Mouse (Mus musculus) C2C12 (cell line): Measurements from ENCODE around the gene Pdzk1ip1. TPM values are rescaled to one million over a fixed set of nuclear protein-coding genes. Genes with fewer than 3 reads are reported as not detected.

Source experiments
- H3K27me3 ChIP-seq: one replicate; pipeline ENCODE4 v1.6.1; 2011; ENCODE audit not compliant: control insufficient read depth, insufficient read depth, insufficient read length
- H3K36me3 ChIP-seq: one replicate; pipeline ENCODE4 v1.6.1; 2011; ENCODE audit not compliant: control insufficient read depth, insufficient read depth
- H3K4me3 ChIP-seq: one replicate; pipeline ENCODE4 v1.5.1; 2011; ENCODE audit warnings: mild to moderate bottlenecking, control low read depth; ENCODE audit not compliant: poor library complexity, insufficient read depth, severe bottlenecking
- H3K79me2 ChIP-seq: one replicate; pipeline ENCODE4 v1.6.1; 2011; ENCODE audit not compliant: control insufficient read depth, insufficient read depth
- H3K79me3 ChIP-seq: one replicate; pipeline ENCODE4 v1.6.1; 2011; ENCODE audit warnings: low read depth, control low read depth
- H3ac ChIP-seq: one replicate; pipeline ENCODE3; 2011; ENCODE audit warnings: low read depth; ENCODE audit not compliant: control insufficient read depth, insufficient read length
- CEBPB ChIP-seq: IDR thresholded peaks from one replicate; pipeline ENCODE4 v1.6.1; 2011; ENCODE audit warnings: low read depth, mild to moderate bottlenecking, control low read depth, moderate library complexity
- CTCF ChIP-seq: IDR thresholded peaks from one replicate; pipeline ENCODE4 v1.5.1; 2011; ENCODE audit not compliant: control insufficient read depth, insufficient read depth, insufficient read length
- FOSL1 ChIP-seq: IDR thresholded peaks from one replicate; pipeline ENCODE4 v1.8.0; 2011; ENCODE audit warnings: mild to moderate bottlenecking, low read length; ENCODE audit not compliant: poor library complexity, insufficient read depth, severe bottlenecking
- MAX ChIP-seq: IDR thresholded peaks from one replicate; pipeline ENCODE4 v1.6.1; 2011; ENCODE audit warnings: mild to moderate bottlenecking, control low read depth
- MYOD1 ChIP-seq: IDR thresholded peaks from one replicate; pipeline ENCODE4 v1.6.1; 2011; ENCODE audit warnings: low read depth; ENCODE audit not compliant: control insufficient read depth, insufficient read length
- MYOG ChIP-seq: IDR thresholded peaks from one replicate; pipeline ENCODE4 v1.6.1; 2011; ENCODE audit not compliant: control insufficient read depth, insufficient read length; ENCODE audit errors: extremely low read depth
- USF1 ChIP-seq: IDR thresholded peaks from one replicate; pipeline ENCODE4 v1.6.1; 2011; ENCODE audit warnings: low read depth, mild to moderate bottlenecking, control low read depth, moderate library complexity
- polyA plus RNA-seq: library from polyadenylated mRNA; unstranded; fragments of >200 nt; fragmentation: generic; extraction: Trizol; gene quantifications from one replicate; pipeline ENCODE4 v1.2.1, GENCODE M21; 2012; ENCODE audit warnings: missing spikeins

Pdzk1ip1 gene
- polyA plus RNA-seq, 1 experiment, result not detected

DNA sequence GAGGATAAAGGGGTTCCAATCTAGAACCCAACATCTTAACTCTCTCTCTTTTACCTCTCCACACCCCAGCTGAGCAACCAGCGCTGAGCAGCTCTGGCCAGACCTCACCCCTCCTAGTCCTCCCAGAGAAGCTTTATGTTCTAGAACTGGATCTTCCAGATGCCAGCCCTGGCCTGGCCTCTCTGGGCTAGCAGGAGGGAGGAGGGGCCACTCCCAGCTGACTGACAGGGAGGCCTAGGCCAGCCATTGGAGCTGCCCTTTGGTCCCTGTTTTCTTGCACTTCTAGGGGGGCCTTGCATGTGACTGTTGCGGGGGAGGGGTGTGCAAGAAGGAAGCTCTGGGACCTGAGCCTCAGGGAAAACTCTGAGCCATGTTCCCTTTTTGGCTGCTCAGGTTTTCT, 2.1 kb downstream of the Pdzk1ip1 start:
- Histone ChIP-seq H3K36me3 (no peaks in the 10 kb centered on the region), H3K79me3 (no peaks in the 10 kb centered on the region), H3K4me3 (no peak overlapping the region), H3K27me3 (peaks cover 27% of the 10 kb centered on the region), H3K79me2 (no peaks in the 10 kb centered on the region), H3ac (no peak overlapping the region)
- TF ChIP-seq USF1 (no peak), FOSL1 (no peak), CEBPB (no peak), MYOG (no peak), MYOD1 (no peak), MAX (no peak), CTCF (no peak)

DNA sequence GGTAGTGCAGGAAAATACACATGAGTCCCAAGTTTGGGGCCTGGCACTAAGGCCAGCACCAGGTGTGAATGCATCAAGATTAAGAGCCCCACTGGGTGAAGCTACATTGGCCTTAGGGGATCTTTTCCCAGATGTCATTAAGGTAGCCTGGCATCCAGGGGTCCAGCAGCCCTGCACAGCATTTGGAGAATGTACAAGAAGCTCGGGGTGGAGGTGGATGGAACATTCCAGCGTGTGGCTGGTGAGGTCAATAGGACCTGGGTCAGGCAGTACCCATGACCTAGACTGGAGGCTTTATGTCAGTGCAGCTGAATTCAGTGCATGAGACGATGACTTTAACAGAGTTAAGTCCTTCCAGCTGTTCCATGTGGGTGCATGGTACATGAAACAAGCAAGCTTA, 3.3 kb downstream of the Pdzk1ip1 start:
- TF ChIP-seq MYOG, result no peak
- no peak for TF ChIP-seq MYOD1
- TF ChIP-seq CEBPB, result no peak
- no peak for TF ChIP-seq MAX
- H3ac ChIP-seq, result no peak overlapping the region
- H3K36me3 ChIP-seq, result no peaks in the 10 kb centered on the region
- H3K79me2 ChIP-seq, result no peaks in the 10 kb centered on the region
- no peaks in the 10 kb centered on the region for H3K79me3 ChIP-seq
- H3K27me3 ChIP-seq, result peaks cover 27% of the 10 kb centered on the region
- H3K4me3 ChIP-seq, result no peak overlapping the region

DNA sequence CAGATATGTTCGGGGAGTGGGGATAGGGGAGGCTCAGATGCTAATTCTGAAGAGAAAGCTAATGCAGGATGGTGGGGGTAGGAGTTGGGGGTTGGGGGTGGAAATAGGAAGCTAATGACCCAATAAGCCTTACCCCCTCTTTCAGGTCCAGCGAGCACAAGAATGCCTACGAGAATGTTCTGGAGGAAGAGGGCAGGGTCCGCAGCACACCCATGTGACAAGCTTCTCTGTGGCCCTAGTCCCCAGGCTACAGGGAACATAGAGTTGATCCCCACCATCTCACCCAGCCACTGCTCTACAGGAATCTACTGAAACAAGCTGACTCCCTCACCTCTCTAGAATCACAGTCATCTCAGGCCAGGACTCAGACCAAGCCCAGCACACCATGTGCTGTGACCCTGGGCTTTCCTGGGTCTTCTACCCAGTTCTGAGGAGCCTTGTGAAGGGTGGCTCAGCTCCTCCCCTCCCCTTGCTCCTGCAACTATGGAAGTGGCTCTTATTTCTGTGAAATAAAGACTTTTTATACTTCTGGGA, 4.9 kb downstream of the Pdzk1ip1 start:
- Histone ChIP-seq H3K79me3 (no peaks in the 10 kb centered on the region), H3K79me2 (no peaks in the 10 kb centered on the region), H3K27me3 (peaks cover 12% of the 10 kb centered on the region), H3K4me3 (no peak overlapping the region), H3K36me3 (no peaks in the 10 kb centered on the region), H3ac (no peak overlapping the region)
- TF ChIP-seq CTCF (no peak), MAX (no peak), FOSL1 (no peak), USF1 (no peak), CEBPB (no peak), MYOD1 (no peak), MYOG (no peak)

DNA sequence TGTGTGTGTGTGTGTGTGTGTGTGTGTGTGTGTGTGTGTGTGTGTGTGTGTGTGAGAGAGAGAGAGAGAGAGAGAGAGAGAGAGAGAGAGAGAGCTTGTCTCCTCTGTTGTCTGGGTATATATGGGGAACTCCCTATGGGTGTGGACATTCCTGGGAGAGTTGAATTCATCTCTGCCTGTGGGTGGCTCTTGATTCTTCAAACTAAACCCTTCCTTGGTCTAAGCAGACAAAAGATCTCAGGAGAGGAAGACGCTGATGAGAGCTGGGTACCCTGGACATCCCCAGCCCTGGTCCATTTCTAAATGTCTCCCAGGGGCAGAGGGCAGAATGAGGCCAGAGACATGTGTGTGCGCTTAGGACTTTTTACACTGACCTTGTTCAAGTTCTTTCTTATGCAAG, 5.5 kb downstream of the Pdzk1ip1 start:
- Histone ChIP-seq H3K79me3 (no peaks in the 10 kb centered on the region), H3ac (no peak overlapping the region), H3K4me3 (no peak overlapping the region), H3K36me3 (no peaks in the 10 kb centered on the region), H3K27me3 (peaks cover 5% of the 10 kb centered on the region), H3K79me2 (no peaks in the 10 kb centered on the region)
- TF ChIP-seq FOSL1 (no peak), MAX (no peak), CTCF (no peak), CEBPB (no peak), USF1 (no peak), MYOG (no peak), MYOD1 (no peak)

DNA sequence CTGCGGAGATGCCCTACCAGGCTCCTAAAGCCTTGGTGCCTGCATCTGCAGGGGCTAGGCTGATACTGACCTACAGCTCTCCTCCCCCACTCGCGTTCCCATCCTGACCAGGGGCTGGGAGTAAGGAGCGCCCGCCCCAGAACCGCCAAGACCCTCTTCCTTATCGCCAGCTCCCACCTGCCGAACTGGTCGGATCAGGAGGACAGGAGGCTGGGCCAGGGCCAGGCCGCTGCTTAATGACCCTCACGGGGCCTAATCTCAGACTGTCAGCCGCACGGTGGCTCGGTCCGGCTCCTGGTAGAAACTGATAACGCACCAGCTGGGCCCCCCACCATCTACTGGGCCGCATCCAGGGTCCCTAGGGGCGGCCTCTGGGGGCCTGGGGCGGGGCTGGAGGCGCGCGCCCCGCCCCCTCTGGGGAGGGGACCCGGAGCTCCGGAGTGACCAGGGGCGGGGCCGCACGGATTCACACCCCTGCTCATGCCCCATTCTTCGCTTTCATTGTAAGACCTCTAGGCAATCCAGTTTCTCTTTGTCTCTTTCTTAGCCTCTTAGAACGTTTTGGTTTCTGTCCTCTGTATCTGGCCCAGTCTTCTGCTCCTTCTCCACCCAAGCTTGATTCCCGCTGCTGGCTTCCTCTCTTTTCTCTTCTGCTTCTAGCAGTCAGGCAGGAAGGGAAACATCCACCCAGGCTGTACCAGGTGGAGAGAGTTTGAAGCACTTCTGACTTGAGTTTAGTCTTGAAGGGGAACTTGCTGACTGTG, 7.3 kb downstream of the Pdzk1ip1 start:
- TF ChIP-seq MYOG, result no peak
- TF ChIP-seq MAX, result no peak
- TF ChIP-seq MYOD1, result no peak
- no peak for TF ChIP-seq USF1
- no peak overlapping the region for H3K4me3 ChIP-seq
- no peaks in the 10 kb centered on the region for H3K36me3 ChIP-seq
- H3ac ChIP-seq, result peak overlapping the region; percentile 18
- H3K79me3 ChIP-seq, result no peaks in the 10 kb centered on the region
- H3K27me3 ChIP-seq, result peaks cover 3% of the 10 kb centered on the region
- no peaks in the 10 kb centered on the region for H3K79me2 ChIP-seq

DNA sequence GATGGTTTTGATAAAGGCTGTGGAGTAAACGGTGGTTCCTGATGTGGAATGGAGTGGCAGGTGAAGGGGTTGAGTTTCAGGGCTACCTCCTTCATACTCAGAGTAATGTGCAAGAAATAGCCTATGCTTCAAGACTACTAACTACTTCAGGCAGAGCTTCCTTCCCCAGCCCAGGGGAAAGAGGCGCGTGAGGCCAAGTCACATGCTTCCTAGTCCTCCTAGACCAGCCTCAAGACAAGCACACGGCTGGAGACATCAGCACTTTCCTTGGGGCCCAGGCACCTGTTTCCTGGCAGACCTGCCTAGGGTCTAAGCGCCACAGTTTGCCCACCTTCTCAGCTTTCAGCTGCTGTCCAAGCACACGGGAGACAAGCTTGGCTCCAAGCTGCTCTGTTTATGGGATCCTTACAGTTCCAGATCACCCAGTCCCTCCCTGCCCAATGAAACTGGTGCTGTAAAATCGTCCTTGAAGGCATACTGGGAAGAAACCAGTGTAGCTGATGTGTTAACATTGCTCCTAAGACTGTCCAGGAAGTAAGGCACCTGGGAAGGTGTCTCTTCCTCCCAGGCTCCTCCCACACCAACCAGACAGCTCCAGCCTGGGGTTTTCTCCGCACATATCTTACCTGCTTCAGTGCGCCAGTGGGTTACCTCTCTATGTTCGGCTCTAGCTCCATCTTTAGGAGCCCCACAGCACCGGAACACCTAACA, 8.1 kb downstream of the Pdzk1ip1 start:
- TF ChIP-seq MYOD1, result no peak
- TF ChIP-seq CEBPB, result no peak
- no peak for TF ChIP-seq FOSL1
- TF ChIP-seq USF1, result no peak
- no peak for TF ChIP-seq MAX
- TF ChIP-seq MYOG, result no peak
- no peak for TF ChIP-seq CTCF
- no peaks in the 10 kb centered on the region for H3K79me2 ChIP-seq
- no peak overlapping the region for H3ac ChIP-seq
- no peak overlapping the region for H3K4me3 ChIP-seq
- H3K36me3 ChIP-seq, result no peaks in the 10 kb centered on the region
- H3K79me3 ChIP-seq, result no peaks in the 10 kb centered on the region
- H3K27me3 ChIP-seq, result peaks cover 3% of the 10 kb centered on the region
